Mouse (Mus musculus) 3T3-L1 (cell line): ENCODE results near the gene Sct.
"Not testable (repeated sequence)": the region's sequence is repeated elsewhere in the genome, so short reads cannot be mapped to it uniquely, and the experiment has no call there.

Experiments used
- DNase-seq: peaks from one replicate; pipeline ENCODE4 v3.0.0-alpha.2; 2015; ENCODE audit warnings: low read depth, low spot score

Sct gene

DNA sequence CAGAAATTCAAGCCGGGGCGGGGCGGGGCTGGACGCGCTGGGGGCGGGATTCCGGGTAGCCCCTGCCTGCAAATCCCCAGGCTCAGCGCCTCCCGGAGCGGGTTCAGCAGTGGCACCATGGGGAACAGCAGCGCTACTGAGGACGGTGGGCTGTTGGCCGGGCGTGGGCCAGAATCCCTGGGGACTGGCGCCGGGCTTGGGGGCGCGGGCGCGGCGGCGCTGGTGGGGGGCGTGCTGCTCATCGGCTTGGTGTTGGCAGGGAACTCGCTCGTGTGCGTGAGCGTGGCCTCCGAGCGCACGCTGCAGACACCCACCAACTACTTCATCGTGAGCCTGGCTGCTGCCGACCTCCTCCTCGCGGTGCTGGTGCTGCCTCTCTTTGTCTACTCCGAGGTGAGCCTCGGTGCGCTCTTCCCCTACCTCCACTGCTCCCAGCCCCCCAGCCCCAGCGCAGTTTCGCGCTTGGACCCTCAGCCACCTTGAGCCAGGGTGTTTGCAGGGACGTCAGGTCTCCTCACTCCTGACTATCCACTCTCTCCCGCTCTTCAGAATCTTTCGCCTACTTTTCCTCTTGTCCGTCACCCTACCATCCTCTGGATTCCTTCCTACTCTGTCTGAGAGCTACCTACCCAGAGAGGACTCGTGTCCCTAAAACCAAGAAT, 13.1 kb upstream of the Sct start, which contains the start of gene Drd4:
TSS of gene Drd4 (plus strand) at position 86 of the 662 bp plus-strand sequence.
- DNase-seq, result no peak

DNA sequence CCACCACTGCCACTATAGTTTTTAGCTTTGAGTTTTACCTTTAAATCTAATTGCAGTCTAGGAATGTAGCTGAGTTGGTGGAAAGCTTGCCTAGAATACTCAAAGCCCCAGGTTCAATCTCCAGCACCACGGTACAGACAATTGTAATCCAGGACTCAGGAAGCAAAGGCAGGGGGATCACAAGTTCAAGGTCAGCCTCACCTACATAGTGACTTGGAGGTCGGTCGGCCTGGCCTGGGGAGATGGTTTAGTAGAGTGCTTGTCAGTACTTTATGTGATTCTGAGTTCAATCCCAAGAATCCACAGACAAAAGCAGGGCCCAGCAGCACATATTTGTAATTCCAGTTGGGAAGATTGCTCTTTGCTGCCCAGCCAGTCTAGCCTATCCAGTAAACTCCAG, 9.1 kb upstream of the Sct start:
- no peak for DNase-seq

DNA sequence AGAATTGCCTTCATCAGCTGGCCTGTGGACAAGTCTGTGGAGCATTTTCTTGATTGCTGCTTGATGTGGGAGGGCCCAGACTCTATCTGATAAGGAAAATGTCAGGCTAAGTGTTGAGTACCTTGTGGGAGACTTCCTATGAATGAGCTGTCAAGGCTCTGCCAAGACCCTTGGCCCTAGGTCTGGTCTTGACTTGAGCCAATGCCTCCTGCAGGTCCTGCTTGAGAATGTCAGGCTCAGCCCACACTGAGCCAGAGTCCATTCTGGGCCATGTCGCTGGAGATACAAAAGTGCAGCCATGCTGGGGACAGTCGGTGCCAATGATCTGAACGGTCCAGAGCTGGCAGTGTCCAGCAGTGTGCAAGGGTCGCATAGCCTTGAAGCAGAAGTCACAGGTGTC, 3.8 kb upstream of the Sct start:
- DNase-seq, result no peak

DNA sequence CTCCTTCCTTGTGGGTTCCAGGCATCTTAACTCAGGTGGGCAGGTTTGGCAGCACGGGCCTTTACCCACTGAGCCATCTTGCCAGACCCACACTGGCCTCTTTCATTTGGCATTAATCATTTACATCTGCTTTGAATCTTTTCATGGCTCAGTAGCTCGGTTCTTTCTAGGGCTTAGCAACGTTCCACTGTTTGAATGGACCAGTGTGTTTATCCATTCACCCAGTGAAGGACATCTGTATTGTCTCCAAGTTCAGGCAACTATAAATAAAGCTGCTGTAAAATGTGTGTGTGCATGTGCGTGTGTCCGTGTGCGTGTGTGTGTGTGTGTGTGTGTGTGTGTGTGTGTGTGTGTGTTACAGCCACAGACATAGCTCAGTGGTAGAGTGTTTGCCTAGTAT, 2.5 kb upstream of the Sct start:
- no peak for DNase-seq

DNA sequence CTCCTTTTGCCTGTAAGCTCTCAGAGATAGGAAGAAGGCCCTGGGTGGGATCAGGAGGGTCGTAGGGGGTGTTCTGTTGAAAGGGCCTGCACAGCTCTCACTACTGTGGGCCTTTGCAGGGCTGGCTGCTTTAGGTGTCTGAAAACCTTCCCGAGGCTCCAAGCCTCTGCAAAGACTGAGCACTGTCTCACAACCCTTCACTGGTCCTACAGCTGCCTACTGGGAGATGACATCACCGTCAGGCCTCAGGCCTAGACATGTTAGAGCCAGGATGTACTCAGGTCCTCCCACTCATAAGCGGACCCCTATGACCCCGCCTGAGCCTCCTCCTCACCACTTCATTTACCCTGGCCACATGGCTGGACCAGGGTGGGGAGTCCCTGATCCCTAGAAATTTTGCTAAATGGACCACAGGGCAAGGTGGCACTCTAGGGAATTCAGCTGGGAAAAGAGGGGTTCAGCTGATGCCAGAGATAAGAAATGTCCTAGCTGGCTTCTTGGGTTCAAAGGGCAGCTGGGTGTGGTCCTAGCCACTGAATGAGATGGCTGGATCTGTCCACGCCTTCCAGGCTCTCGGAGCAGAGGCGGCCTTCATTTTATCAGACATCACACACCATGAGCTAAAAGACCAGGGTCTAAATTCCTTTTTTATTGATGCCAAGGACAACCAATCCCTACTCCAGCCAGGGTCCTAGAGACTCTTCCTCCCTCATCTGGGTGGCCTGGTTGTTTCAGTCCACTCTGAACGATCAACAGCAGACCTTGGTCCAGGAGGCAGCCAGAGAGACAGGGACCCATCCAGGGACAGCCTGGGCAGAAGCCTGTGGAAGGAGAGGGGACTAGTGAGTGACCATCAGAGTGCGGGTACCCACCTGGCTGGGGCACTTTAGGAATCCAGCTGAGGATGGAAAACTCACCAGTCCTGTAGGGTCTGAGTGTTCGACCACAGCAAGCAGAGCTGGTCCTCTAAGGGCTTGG, 943 bp downstream of the Sct start:
- no peak for DNase-seq

DNA sequence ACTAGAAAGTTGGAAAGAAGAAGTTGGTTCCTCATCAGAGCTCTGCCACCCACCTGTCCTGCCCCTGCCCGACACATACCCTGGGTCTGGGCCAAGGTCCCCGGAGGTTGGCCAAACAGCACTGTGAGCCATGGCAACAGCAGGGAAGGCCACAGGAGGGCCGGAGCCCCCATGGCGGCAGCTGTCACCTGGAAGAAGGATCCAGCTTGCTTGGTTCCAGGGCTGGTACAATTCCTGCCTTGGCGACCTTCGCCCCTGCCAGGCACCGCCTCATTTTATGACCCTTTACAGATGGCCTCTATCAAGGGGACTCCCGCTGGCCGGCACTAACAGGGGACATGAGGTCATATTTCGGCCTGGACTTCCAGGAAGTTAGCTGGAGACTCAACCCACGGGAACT, 2.4 kb downstream of the Sct start, which contains the start of gene Cdhr5:
TSS of gene Cdhr5 (minus strand) at position 241 of the 400 bp plus-strand sequence.
- no peak for DNase-seq

DNA sequence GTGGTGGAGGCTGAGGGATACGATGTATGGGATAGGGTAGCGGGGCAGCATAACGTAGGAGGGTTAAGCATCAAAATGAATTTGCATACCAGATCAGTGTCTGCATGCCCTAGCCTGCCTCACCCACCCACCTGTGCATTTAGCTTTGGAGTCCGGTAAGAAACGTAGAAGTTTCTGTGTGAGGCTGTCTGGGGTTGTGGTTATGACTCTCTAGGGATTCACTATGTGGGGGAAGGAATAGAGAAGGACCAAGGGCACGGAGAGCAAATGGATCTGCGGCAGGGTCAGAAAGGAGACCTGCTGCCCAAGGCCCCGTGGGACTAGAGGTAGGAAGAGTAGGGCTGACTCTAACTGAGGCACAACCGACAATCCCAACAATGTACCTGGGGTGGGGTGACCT, 3.6 kb downstream of the Sct start:
- no peak for DNase-seq

DNA sequence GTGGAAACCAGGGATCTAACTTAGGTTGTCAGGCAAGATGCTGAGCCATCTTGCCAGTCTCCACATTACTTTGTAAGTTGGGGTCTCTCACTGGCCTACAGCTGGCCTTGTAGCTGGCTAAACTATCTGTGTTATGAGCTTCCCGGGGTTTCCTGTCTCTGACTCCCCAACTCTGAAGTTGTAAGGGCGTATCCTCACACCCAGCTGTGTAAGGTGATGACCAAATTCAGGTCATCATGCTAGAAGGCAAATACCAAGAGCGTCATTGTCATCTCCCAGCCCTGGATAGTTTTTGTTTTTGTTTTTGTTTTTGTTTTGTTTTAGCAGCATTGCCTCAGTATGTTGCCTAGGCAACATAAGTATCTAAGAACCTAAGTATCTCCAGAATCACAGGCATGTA, 8.3 kb downstream of the Sct start:
- DNase-seq, result no peak

DNA sequence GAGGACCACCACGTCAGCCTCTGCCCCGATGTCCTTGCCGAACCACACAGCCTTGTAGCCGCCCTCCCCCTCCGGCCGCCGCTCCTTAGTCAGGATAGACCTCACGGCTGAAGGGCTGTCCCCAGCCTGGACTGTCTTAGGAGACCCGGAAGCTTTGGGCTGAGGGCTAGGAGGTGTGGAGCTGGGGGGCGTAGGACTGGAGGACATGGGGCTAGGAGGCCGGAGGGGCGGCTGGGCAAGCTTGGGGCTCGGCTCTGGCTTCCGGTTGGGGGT, 9.7 kb downstream of the Sct start:
- no peak for DNase-seq

DNA sequence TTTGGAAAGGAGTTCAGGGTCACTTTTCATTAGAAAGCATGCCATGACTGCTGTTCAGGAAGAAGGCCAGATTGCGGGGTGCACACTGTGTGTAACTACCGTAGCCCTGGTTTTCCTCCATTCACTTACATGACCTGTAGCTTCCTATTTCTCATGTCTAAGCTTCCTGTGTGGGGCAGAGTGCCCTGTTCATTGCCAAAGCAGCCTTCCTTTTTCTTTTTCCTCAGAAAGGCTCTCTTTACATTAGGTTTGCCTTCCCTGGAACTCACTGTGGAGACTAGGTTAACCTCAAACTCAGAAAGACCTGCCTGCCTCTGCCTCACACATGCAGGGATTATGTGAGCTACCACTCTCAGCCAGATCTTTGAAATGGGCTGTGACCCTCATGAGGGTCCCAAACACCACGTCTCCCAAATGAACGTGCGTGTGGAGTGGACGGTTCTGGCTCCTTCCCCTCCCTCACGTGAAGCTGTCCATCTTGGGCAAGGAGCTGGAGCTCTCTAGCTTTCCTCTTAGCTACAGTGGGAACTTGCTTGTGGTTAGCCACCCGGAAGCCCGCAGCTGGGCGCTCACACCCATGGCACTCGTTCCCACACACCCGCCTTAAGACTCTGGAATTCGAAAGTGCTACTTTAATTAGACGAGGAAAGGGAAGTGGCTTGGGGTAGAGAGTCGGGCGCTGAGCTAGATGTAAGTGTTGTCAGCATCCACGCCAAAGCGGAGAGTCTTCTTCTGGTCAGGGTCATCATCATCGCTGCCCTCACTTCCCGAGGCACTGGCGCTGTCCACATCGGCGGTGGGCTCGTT, 10.3 kb downstream of the Sct start:
- DNase-seq, result no peak

DNA sequence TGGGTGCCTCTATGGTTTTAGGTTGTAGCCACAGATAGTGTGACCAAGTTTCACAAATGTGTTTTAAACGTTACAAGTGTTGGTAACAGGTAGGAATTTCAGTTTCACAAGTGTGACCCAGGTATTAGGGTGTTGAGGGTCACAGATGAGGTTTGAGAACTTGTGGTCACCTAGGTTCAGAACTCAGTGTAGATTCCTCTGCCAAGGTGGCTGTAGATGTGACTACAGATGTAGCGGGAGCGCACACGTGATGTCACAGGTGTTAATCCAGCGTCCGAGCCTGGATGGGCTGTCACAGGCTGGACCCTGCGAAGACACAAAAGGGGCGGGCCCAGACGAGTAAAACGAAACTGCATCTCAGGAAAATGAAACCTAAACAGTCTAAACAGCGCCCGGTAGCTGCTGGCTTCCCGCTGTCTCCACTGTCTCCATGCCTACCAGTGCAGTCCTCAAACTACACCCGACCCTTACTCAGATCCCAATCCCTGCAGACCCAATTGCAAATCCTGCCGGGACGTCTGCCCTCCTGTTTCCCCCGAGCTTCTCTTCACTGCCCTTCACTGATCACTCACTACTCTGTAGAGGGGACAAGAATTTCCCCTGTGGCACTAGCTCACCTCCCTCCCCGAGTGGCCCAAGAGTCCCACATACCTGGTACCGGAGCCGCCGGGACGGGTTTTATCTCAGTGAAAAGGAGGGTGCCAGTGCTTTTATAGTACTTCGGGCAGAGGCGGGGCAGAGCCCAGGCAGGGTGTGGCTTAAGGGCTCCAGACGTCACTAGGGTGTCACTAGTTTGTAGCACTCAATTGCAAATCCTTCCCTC, 13.0 kb downstream of the Sct start, which contains the start of gene Irf7:
TSS of gene Irf7 (minus strand) at position 743 of the 823 bp plus-strand sequence.
- peak; percentile 74 for DNase-seq

DNA sequence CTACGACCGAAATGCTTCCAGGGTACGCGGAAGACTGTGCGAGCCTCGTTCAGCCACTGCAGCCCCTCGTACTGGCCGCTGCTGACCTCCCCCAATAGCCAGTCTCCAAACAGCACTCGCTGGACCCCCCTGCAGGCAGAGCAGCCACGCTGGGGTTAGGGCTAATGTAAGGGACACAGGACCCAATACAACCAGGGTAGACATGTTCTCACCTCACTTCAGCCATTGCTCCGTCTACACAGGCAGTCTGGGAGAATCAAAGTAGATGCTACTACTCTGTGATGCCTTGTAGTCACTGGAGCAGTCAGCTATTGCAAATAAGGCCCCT, 13.6 kb downstream of the Sct start:
- no peak for DNase-seq

DNA sequence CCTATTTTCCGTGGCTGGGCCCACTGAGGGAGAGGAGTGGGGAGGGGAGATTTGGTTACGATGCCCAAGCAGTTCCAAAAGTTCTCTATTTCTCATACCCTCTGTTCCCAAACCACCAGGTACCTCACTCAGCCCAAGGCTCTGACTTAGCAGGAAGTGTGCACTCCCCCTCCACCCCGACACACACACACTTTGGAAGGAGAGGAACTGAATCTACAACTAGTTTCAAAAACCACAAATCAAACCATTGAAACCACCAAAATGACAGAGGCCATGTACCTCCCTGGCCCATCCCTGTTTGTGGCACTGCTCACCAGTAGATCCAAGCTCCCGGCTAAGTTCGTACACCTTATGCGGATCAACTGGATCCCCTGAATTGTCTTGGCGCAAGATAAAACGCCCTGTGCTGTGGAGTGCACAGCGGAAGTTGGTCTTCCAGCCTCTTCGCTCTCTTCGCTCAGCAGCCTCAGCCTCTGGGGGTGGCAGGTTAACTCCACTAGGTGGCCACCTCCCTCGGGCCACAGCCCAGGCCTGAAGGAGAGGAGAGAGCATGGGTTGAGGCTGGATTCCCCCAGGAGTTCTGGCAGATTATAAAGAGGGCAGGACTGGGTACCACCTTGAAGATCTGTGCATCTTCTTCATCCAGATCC, 14.0 kb downstream of the Sct start:
- DNase-seq, result peak; percentile 26

DNA sequence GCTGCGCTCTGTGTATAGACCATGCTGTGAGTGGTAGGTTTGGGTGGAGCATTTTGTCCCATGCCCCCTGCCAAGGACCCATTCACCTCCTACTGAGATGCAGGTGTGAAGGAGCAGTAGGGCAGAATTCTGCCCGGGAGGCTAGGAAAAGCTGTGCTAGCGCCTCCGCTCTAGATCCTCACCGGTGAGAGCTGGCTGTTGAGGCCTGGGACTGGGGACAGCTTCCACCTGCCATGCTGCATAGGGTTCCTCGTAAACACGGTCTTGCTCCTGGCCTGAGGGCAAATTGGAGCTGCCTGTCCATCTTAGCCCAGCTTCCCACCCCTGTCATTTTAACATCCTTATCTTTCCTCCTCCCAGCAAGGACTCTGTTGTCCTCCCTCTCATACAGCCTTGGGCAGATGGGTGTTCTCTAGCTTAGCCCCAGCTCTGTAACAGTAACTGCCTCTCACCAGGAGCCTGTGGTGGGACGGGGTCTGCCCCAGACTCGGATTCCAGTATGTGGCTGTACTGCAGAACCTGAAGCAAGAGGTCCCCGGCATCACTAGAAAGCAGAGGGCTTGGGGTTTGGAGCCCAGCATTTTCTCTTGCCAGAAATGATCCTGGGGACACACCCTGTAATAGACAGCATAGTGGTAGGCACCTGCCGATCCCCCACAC, 14.8 kb downstream of the Sct start:
- no peak for DNase-seq

DNA sequence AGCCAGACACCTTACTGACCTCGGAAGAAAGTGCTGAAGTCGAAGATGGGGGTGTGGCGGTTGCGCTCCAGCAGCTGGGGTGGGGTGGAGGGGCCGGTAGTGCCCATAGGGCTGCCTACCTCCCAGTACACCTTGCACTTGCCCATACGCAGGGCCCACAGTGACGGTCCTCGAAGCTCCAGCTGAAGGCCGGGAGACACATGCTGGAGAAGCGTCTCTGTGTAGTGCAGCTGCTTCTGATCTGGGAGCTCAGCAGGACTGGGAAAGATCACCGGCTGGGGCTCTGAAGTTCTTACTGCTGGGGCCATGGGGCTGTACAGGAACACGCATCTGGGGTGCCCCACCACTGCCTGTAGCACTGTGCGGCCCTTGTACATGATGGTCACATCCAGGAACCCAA, 15.3 kb downstream of the Sct start:
- DNase-seq, result no peak

DNA sequence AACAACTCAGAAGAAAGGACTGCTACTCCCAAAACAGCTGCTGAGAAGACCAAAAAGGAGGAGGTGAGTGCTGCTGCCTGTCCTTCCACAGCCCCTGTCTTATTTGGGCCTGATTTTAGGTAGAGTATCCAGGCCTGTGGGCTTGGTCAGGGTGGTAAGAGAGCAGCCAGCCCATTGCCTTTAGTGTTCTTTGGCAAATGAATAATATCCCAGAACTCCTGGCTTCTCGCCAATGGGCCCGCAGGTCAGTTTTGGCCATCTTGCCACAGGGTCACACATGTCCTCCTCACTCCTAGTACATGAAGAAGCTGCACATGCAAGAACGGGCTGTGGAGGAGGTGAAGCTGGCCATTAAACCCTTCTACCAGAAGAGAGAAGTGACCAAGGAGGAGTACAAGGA, 17.5 kb downstream of the Sct start:
- no peak for DNase-seq

DNA sequence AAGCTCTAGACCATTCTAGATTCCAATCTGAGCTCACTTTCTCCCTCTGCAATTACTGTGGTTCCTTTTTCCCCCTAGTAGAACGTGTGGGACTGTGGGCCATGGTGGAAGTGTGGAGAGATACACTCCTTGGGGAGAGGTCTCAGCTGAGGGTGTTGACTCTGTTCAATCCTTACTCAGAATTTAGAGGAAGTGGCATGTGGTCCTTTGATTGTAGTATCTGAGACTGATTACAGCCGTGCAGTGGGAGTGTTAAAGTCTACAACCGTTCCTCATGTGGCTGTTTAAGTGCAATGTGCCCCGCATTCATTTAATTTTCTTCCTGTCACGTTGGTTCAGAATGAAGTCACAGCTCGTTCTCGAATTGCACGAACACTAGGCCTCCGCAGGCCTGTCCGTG, 22.8 kb downstream of the Sct start:
- DNase-seq, result no peak

DNA sequence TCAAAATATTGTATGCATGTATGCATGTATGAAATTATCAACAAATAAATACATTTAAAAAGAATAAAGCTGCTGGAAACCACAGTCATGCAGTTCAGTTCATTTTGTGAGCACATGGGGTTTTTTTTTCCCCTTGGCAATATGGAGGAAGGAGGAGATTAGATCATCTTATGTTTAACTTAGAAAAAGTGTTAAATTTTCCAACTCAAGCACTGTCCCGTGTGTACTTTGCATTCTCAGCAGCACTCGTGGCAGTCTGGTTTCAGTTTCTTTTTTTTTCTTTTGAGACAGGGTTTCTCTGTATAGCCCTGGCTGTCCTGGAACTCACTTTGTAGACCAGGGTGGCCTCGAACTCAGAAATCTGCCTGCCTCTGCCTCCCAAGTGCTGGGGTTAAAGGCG, 28.4 kb downstream of the Sct start:
- not testable (repeated sequence) for DNase-seq

DNA sequence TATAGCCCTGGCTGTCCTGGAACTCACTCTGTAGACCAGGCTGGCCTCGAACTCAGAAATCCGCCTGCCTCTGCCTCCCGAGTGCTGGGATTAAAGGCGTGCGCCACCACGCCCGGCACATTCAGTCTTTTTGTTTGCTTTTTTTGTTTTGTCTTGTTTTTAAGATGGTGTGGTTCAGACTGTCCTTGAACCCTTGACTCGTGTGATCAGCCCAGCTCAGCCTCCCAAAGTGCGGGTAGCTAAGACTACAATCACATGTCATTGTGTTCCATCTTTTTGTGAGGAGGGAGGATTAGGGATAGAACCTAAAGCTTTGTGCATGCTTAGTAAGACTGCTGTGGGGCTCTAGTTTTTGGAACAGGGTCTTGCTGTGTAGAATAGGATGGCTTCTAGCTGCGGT, 47.4 kb downstream of the Sct start:
- no peak for DNase-seq

DNA sequence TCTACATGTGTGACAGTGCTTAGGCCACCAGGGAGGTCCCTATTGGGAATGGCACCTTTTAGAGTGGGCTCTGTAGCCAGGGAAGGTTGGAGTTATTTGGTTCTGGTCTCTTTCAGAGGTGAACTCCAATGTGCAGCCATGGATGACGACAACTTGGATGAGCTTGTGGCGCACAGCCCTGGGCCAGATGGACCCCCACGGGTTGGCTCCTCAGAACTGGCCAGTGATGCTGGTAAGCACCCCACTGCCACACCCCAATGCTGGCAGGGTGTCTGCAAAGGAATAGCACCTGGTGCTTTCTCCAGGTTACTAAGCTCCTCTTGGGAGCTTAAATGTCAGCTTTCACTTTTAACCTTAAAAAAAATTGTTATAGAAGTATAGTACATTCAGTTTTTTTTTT, 47.8 kb downstream of the Sct start:
- no peak for DNase-seq
